Mouse (Mus musculus) CD8-positive naive resting alpha-beta T cell, adult 57 days (primary cell): ENCODE measurements around the gene Dtd2. TPM values are rescaled to one million over a fixed set of nuclear protein-coding genes. Genes with fewer than 3 reads are reported as not detected.

Experiments used
- total RNA-seq: library from RNA; stranded (reverse); gene quantifications from one replicate; pipeline ENCODE4 v1.2.4, GENCODE M21; 2023

Gene Dtd2
- total RNA-seq = 4.7 TPM

DNA sequence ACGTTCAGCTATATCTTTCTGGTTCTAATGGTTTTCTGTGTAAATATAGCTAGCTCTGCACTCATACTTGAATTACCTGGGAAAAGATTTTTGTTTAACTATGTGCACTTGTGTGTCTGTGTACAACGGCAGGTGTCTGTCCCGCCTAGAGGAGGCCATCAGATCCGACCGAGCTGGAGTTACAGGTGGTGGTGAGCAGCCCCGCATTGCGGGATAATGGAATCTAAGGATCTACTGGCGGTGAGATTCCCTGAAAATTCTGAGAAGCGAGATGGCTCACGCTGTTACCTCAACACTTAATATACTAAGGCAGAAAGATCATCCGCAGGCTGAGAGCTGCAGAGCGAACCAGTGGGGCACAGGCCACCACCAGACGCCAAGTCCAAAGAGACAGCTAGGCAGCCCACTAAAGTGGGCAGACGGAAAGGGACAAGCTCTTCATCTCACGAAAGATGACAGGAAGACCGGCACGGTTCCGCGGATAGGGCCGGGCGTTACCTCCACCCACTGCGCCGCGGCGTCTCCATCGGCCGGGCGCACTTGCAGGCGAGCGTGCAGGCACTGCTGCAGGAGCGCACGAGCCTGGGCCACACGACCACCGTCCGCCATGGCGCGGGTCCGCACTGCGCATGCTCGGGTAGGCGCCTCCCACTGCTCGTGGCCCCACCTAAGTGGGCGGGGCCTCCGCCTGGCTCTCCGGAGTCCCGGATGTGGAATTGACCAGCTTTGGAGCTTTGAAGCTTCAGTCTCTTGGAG lies at the start of gene Dtd2:
Gene Dtd2, minus strand, starts transcription at position 625 of the 756 bp plus-strand sequence.

GRCm38 (mm10) chr12:52027963-52028362 lies 21.7 kb upstream of the Dtd2 start, which contains the start of gene Gpr33:
Gene Gpr33 (minus strand): TSS chr12:52028063.

GRCm38 (mm10) chr12:51971070-51971664 lies 35.1 kb downstream of the Dtd2 start, which contains the start of gene Heatr5a:
Gene Heatr5a (minus strand): TSS chr12:51971321.

Other genes starting within 250 kb of the Dtd2 start
- gene Hectd1, start 177.0 kb downstream of the Dtd2 start, total RNA-seq = 129 TPM
- 30.8 TPM for gene Heatr5a, start 35.2 kb downstream of the Dtd2 start, total RNA-seq
- not detected for gene Gpr33, start 21.6 kb upstream of the Dtd2 start, total RNA-seq
- gene Nubpl, start 91.2 kb upstream of the Dtd2 start, total RNA-seq = 6.2 TPM